Mouse (Mus musculus) embryonic facial prominence, embryonic 11.5 days (tissue): ENCODE data around the gene Myocd. TPM values are rescaled to one million over a fixed set of nuclear protein-coding genes. Genes with fewer than 3 reads are reported as not detected.
A peak's percentile ranks its signal among the peaks of the same experiment; 100 is the strongest.

Source experiments
- ATAC-seq: fragments of 200-750 bp; cut with Nextera tagmentation; replicated peaks from 2 replicates; pipeline ENCODE4 v1.8.0; 2017; ENCODE audit warnings: low read depth; ENCODE audit not compliant: insufficient number of reproducible peaks, low FRiP score, low TSS enrichment
- DNase-seq: peaks from one replicate; pipeline ENCODE4 v3.0.0-alpha.2; 2015; ENCODE audit warnings: low spot score
- H3K27ac ChIP-seq: fragments of 300-500 bp; sonication (generic); replicated peaks from 2 replicates; pipeline ENCODE4 v1.5.1; 2014; ENCODE audit warnings: mild to moderate bottlenecking, low read depth, low read length, control low read depth
- H3K27me3 ChIP-seq: fragments of 300-500 bp; sonication (generic); 2 replicates; pipeline ENCODE4 v1.6.1; 2014; ENCODE audit warnings: mild to moderate bottlenecking, low read length, moderate library complexity, mixed read lengths; ENCODE audit not compliant: control insufficient read depth, insufficient read depth
- H3K36me3 ChIP-seq: fragments of 300-500 bp; sonication (generic); replicated peaks from 2 replicates; pipeline ENCODE4 v1.6.1; 2014; ENCODE audit warnings: low read depth, mild to moderate bottlenecking, low read length, moderate library complexity, mixed read lengths; ENCODE audit not compliant: control insufficient read depth, insufficient read depth
- H3K4me1 ChIP-seq: fragments of 300-500 bp; sonication (generic); 2 replicates; pipeline ENCODE4 v1.6.1; 2014; ENCODE audit warnings: low read length, mixed read lengths; ENCODE audit not compliant: control insufficient read depth, insufficient read depth
- H3K4me2 ChIP-seq: fragments of 300-500 bp; sonication (generic); 2 replicates; pipeline ENCODE4 v1.6.1; 2014; ENCODE audit warnings: low read depth, mild to moderate bottlenecking, control low read depth, low read length, moderate library complexity
- H3K4me3 ChIP-seq: fragments of 300-500 bp; sonication (generic); 2 replicates; pipeline ENCODE4 v1.5.1; 2014; ENCODE audit warnings: low read depth, low read length, control low read depth
- H3K9ac ChIP-seq: fragments of 300-500 bp; sonication (generic); replicated peaks from 2 replicates; pipeline ENCODE4 v1.6.1; 2014; ENCODE audit warnings: mild to moderate bottlenecking, control low read depth, low read length
- H3K9me3 ChIP-seq: fragments of 300-500 bp; sonication (generic); replicated peaks from 2 replicates; pipeline ENCODE4 v1.6.1; 2016; ENCODE audit warnings: mild to moderate bottlenecking, low read length, inconsistent platforms, mixed read lengths; ENCODE audit not compliant: control insufficient read depth
- WGBS: fragments of 180-500 bp; shearing (Covaris S2); extraction: QIAGEN DNeasy Blood & Tissue Kit; methylation state at CpG from one replicate; pipeline ENCODE4 v1.1.7; 2014; 5-methylcytosine and 5-hydroxymethylcytosine counted together
- polyA plus RNA-seq: library from polyadenylated mRNA; unstranded; fragments of >200 nt; fragmentation: Nextera tagmentation; extraction: Ambion mirVana; gene quantifications from 2 replicates; pipeline ENCODE4 v1.2.1, GENCODE M21; 2014

Myocd gene
- polyA plus RNA-seq, 1 experiment from 2014 or later = 2.1 TPM

DNA sequence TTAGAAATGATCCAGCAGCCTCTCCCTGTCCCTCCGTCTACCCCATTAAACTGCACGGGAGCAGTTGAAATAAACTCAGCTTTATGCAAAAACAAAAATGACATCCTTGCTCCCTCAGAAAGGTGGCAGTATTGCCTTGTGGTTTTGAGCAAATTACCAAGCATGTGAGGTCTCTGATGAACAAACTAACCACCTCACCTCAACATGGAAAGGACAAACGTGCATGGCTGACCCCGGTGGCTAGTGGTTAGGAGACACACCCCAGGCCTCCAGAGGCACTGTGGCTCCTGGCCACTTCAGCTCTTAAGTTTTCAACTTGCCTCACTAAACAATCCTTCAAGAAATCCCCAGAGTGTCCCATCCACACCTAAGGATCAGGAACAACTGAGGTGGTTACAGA, 1.5 kb downstream of the Myocd start:
- Histone ChIP-seq H3K4me2 (no peak overlapping the region), H3K4me1 (peaks cover 2% of the 10 kb centered on the region; the same call in 1 of the 2 replicates), H3K36me3 (no peaks in the 10 kb centered on the region), H3K27ac (no peak overlapping the region), H3K9me3 (no peaks in the 10 kb centered on the region), H3K4me3 (no peak overlapping the region), H3K27me3 (peaks cover 4% of the 10 kb centered on the region; the same call in 1 of the 2 replicates), H3K9ac (no peak overlapping the region)
- WGBS = 47% methylated on average over 4 of the region's 4 CpGs
- no peak for ATAC-seq
- DNase-seq = peak; percentile 18

DNA sequence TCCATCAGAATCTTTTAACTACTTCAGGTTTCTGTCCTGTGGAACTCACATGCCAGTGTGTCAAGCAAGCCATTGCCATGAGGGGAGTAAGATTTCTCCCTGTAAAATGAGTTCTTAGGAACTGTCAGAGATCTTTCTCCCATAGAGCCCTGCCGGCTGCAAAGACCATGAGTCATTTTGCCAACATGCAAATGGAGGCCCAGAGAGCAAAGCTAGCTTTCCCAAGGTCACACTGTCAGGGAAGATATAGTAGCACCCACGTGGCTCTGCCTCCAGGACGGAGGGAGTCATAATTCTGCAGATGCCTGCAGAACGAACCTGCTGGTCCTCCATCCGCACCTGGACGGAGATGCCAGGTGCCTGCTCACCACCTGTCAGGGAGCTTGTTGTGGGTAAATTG, 6.3 kb downstream of the Myocd start:
- H3K36me3 ChIP-seq = no peaks in the 10 kb centered on the region
- no peaks in the 10 kb centered on the region for H3K9me3 ChIP-seq
- H3K27ac ChIP-seq = no peak overlapping the region
- ATAC-seq (no peak), DNase-seq (no peak)
- no peak overlapping the region for H3K4me3 ChIP-seq
- H3K27me3 ChIP-seq = no peaks in the 10 kb centered on the region
- no peaks in the 10 kb centered on the region for H3K4me1 ChIP-seq
- 68% methylated on average over 6 of the region's 6 CpGs for whole genome bisulfite sequencing
- no peak overlapping the region for H3K4me2 ChIP-seq
- no peak overlapping the region for H3K9ac ChIP-seq

DNA sequence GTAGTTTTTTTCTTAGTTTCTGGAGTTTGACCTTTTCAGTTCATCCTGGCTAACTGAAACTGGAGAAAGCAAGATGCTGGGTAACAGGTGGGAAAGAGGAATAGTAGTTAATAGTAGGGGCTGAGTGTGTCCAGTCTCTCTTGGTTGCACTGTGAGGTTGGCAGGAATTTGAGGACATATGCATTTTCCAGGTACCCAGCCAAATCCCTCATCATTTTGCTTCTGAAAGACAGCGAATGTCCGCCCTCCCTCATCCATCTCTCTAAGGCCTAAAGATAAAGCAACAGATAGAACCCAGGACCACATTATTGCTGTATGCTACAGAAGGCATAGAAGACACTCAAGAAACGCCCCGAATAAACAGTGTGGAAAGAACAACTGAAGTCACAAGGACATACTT, 10.8 kb downstream of the Myocd start:
- ATAC-seq = no peak
- no peaks in the 10 kb centered on the region for H3K36me3 ChIP-seq
- DNase-seq = no peak
- no peaks in the 10 kb centered on the region for H3K27me3 ChIP-seq
- H3K4me3 ChIP-seq = no peak overlapping the region
- no peaks in the 10 kb centered on the region for H3K9me3 ChIP-seq
- H3K4me1 ChIP-seq = no peaks in the 10 kb centered on the region
- no peak overlapping the region for H3K27ac ChIP-seq
- WGBS = 96% methylated on average over 4 of the region's 4 CpGs
- H3K4me2 ChIP-seq = no peak overlapping the region
- H3K9ac ChIP-seq = no peak overlapping the region

DNA sequence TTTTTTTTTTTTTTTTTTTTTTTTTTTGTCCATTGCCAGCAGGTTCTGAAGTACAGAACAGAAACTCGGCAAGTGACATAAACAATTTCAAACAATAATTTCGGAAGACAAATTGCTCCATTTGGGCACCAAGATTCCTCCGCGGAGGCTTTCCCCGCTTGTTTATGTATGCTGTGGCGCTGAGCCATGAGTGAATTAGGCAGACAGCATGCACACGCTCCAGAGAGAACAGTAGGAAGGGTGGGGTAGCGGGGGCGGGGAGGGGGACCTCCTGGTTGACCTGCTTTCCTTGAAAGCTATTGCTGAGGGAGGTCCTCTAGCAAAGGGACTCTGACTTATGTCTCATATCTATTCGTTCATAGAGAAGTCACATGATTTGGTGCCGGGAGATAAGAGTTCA, 13.6 kb downstream of the Myocd start:
- H3K4me2 ChIP-seq = no peak overlapping the region
- H3K27me3 ChIP-seq = no peaks in the 10 kb centered on the region
- H3K27ac ChIP-seq = no peak overlapping the region
- 74% methylated on average over 11 of the region's 11 CpGs for WGBS
- no peaks in the 10 kb centered on the region for H3K4me1 ChIP-seq
- H3K36me3 ChIP-seq = no peaks in the 10 kb centered on the region
- DNase-seq = no peak
- no peaks in the 10 kb centered on the region for H3K9me3 ChIP-seq
- no peak for ATAC-seq
- no peak overlapping the region for H3K4me3 ChIP-seq
- no peak overlapping the region for H3K9ac ChIP-seq

DNA sequence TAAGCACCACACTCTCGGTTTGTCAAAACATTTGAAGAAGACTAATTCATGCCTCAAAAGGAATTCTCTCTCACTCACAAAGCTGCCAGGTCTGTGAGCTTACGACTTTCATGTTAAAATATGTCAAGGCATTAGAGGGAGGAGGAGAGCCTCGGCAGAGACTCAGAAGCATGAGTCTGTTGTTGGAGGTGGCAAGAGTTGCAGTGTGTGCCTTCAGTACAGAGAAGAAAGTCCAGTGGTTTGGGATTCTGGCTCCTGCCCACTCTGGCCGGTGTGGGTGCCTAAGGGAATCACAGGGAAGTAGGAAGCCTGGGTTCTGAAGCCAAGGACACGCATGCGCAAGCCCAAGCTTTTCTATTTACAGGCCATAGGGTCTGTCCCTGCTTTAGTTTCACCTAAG, 14.2 kb downstream of the Myocd start:
- no peaks in the 10 kb centered on the region for H3K9me3 ChIP-seq
- no peaks in the 10 kb centered on the region for H3K4me1 ChIP-seq
- ATAC-seq (no peak), DNase-seq (no peak)
- H3K4me2 ChIP-seq = no peak overlapping the region
- WGBS = 71% methylated on average over 6 of the region's 6 CpGs
- no peaks in the 10 kb centered on the region for H3K36me3 ChIP-seq
- no peaks in the 10 kb centered on the region for H3K27me3 ChIP-seq
- no peak overlapping the region for H3K9ac ChIP-seq
- H3K4me3 ChIP-seq = no peak overlapping the region
- H3K27ac ChIP-seq = no peak overlapping the region

DNA sequence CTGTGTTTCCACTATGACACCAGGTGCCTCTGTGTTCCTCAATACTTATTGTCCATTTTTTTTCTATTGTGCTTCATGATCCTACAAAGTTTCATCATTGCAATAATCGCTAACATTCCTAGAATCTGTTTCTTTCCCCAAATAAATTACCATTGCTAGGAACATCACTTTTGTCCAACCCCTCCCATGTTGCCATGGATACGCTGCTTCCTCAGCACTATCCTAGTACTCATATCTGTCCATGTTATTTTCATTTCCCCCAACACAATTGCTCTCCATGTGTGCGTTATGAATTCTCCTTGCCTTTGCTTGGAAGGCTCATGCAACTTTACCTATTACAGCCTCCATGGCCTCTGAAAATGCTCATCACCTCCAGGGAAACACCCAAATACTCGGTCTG, 19.4 kb downstream of the Myocd start:
- no peak overlapping the region for H3K27ac ChIP-seq
- H3K4me3 ChIP-seq = no peak overlapping the region
- WGBS = 94% methylated on average over 4 of the region's 4 CpGs
- ATAC-seq (no peak), DNase-seq (no peak)
- no peaks in the 10 kb centered on the region for H3K27me3 ChIP-seq
- H3K9ac ChIP-seq = no peak overlapping the region
- H3K9me3 ChIP-seq = no peaks in the 10 kb centered on the region
- no peaks in the 10 kb centered on the region for H3K4me1 ChIP-seq
- H3K36me3 ChIP-seq = no peaks in the 10 kb centered on the region
- H3K4me2 ChIP-seq = no peak overlapping the region

DNA sequence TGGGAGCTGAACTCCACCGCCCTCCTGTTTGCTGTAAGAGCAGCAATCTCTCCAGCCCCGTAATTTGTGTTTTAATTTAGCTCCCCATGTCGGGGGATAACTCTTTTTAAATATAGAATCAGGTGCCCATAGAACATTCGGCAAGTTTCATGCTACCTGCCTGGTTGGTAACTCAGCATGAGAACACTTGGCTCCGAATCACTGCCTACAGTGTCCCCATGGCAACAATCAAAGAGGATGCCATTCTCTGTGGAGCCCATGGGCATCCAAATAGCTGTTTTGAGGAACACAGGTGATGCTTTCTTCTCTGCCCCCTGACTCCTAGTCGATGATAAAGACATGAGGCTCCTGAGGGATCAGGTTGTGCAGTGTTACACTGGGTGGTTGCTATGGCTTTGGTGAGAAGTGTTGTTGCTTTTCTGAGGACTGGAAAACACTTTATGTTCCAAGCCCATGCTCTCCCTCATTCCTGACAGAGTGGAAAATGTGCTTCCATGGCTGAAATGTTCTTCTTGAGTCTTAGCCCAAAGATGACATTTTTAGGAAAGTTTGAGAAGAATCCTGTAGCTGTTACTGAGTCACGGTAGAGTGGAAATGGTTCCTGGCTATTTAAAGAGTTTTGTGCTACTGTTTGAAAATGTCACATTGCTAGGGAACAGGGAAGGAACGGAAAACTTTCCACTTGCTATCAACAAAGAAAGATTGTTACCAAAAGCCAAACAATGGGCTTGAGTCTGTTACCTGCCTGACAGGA, 23.3 kb downstream of the Myocd start:
- Histone ChIP-seq H3K4me3 (no peak overlapping the region), H3K27ac (no peak overlapping the region), H3K4me2 (no peak overlapping the region), H3K36me3 (no peaks in the 10 kb centered on the region), H3K9ac (no peak overlapping the region), H3K9me3 (no peaks in the 10 kb centered on the region), H3K4me1 (no peaks in the 10 kb centered on the region; the same call in 1 of the 2 replicates), H3K27me3 (no peaks in the 10 kb centered on the region)
- DNase-seq = no peak
- ATAC-seq = no peak
- WGBS = 82% methylated on average over 8 of the region's 8 CpGs

DNA sequence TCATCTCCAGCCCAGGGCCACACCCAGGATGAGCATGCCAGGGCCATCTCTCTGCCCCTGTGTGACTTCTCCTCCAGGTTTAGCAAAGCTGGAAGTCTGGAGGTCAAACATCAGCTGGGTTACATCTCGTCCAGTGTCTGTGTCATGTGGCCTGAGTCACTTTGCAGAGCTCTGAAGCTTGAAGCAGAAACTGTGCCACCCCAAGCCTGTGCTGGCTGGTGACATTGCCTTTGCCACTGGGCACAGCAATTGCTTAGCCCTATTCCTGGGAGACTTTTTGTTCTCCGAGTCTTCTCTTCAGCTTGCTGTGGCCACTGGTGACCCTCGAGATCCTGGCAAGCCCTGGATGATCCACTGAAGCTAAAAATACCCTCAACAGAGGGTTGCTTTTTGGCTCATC, 26.2 kb downstream of the Myocd start:
- Histone ChIP-seq H3K4me1 (no peaks in the 10 kb centered on the region; the same call in 1 of the 2 replicates), H3K4me2 (no peak overlapping the region), H3K36me3 (no peaks in the 10 kb centered on the region), H3K27ac (no peak overlapping the region), H3K9me3 (no peaks in the 10 kb centered on the region), H3K4me3 (no peak overlapping the region), H3K27me3 (no peaks in the 10 kb centered on the region), H3K9ac (no peak overlapping the region)
- ATAC-seq = no peak
- DNase-seq = no peak
- 79% methylated on average over 3 of the region's 3 CpGs for WGBS
